Mouse (Mus musculus): Measurements from ENCODE around the gene Hs3st4.

DNA sequence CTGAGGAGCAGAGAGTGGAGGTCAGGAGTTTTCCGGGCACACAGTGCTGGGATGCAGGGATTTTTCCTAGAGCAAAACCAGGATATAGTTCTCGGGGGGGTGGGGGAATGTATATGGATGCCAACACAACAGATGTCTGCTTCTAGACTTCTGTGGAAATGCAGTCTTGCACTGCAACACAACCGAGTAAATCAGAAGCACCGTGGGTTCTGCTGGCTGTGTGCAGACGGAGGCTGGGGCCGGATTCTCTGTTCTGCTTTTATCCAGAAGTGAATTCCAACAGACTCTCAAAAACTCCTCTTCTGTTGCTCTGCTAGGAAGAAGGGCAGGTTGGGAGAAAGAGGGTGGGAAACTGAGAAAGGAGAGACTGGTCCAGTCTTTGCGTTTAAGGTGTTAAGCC lies 15.9 kb downstream of the Hs3st4 start:
- TF ChIP-seq CTCF (IDR thresholded peaks at IDR 0.05) (no peak), EP300 (IDR thresholded peaks at IDR 0.05) (no peak)

Data from lung, postnatal 0 days (tissue).